Mouse (Mus musculus) lung, adult 2 months (tissue): Measurements from ENCODE around the gene Cldn34d.

Experiments
- CTCF ChIP-seq: fragments of 200-500 bp; IDR thresholded peaks from 2 replicates; pipeline ENCODE4 v1.5.1; 2011; ENCODE audit warnings: mild to moderate bottlenecking, low read length, control low read depth; ENCODE audit not compliant: insufficient read depth
- POLR2A ChIP-seq: fragments of 200-500 bp; IDR thresholded peaks from 2 replicates; pipeline ENCODE4 v1.6.1; 2011; ENCODE audit warnings: low read depth, mild to moderate bottlenecking, control low read depth, low read length, borderline replicate concordance; ENCODE audit errors: extremely low read depth

- TF ChIP-seq POLR2A (no peak), CTCF (no peak)
These were observed at the start of gene Cldn34d for GRCm38 (mm10) chrX:76602824-76603223.
